Mouse (Mus musculus) midbrain, embryonic 10.5 days (tissue): ENCODE data around the gene Slc12a9. TPM values are rescaled to one million over a fixed set of nuclear protein-coding genes. Genes with fewer than 3 reads are reported as not detected.

ENCODE experiments used
- DNase-seq: peaks from one replicate; pipeline ENCODE4 v3.0.0-alpha.2; 2017; ENCODE audit warnings: low spot score
- H3K27ac ChIP-seq: fragments of 300-500 bp; sonication (generic); replicated peaks from 2 replicates; pipeline ENCODE4 v1.5.1; 2016; ENCODE audit warnings: mild to moderate bottlenecking
- H3K27me3 ChIP-seq: fragments of 300-500 bp; sonication (generic); 2 replicates; pipeline ENCODE4 v1.6.1; 2016; ENCODE audit warnings: low read depth, mild to moderate bottlenecking; ENCODE audit not compliant: poor library complexity, severe bottlenecking
- H3K36me3 ChIP-seq: fragments of 300-500 bp; sonication (generic); 2 replicates; pipeline ENCODE4 v1.6.1; 2016; ENCODE audit warnings: mild to moderate bottlenecking, moderate library complexity
- H3K4me1 ChIP-seq: fragments of 300-500 bp; sonication (generic); 2 replicates; pipeline ENCODE4 v1.6.1; 2016
- H3K4me3 ChIP-seq: fragments of 300-500 bp; sonication (generic); 2 replicates; pipeline ENCODE4 v1.5.1; 2016; ENCODE audit warnings: mild to moderate bottlenecking, moderate library complexity
- H3K9me3 ChIP-seq: fragments of 300-500 bp; sonication (generic); replicated peaks from 2 replicates; pipeline ENCODE4 v1.6.1; 2016; ENCODE audit warnings: mild to moderate bottlenecking
- WGBS: fragments of 180-500 bp; shearing (Covaris S2); methylation state at CpG from one replicate; pipeline ENCODE4 v1.1.7; 2016; 5-methylcytosine and 5-hydroxymethylcytosine counted together
- polyA plus RNA-seq: library from polyadenylated mRNA; unstranded; fragments of >200 nt; fragmentation: Nextera tagmentation; extraction: Ambion mirVana; gene quantifications from 2 replicates; pipeline ENCODE4 v1.2.1, GENCODE M21; 2016

The Slc12a9 gene
- 12.0 and 14.3 TPM in 2 replicates for polyA plus RNA-seq

DNA sequence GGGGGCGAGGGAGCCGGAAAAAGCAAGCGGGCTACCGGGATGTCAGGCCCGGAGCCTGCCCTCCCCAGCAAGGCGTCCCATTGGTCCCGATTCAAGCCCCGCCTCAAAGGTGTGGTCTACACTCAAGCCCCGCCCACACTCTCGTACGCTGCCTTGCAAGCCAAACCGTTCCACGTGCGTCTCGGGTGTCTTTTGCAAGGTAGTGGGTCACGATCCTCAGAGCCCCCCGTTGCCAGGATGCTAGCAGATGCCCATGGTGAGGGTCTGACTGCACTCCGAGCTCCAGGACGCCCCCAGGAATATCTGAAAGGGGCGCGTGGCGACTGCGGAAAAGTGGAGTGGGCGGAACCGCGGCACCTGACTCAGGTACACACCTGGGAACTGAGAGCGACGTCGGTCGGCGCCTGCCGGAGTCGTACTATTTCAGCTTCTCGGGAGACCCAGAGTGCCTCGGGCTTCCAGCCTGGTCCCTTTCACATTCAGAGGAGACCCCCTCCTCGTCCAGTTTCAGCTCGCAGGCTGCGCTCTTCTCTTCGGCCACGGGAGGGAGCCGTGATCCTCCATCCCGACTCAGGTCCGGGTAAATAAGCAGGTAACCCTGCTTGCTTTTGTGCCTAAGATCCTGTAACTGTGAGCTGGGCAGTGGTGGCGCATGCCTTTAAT lies at the start of gene Slc12a9:
Gene Slc12a9, minus strand, starts transcription at position 86 of the 663 bp plus-strand sequence.
- Histone ChIP-seq H3K4me1 (peaks cover 36% of the 10 kb centered on the region), H3K4me3 (peak within 1 kb of the TSS; percentile 76), H3K9me3 (no peaks in the 10 kb centered on the region), H3K36me3 (0 out of 2 replicates have a peak, but pooled peaks cover 5% of the 10 kb centered on the region), H3K27ac (peak within 1 kb of the TSS; percentile 87), H3K27me3 (no peaks in the 10 kb centered on the region)
- under 1% methylated on average over 44 of the region's 44 CpGs for WGBS
- DNase-seq = peak; percentile 91

DNA sequence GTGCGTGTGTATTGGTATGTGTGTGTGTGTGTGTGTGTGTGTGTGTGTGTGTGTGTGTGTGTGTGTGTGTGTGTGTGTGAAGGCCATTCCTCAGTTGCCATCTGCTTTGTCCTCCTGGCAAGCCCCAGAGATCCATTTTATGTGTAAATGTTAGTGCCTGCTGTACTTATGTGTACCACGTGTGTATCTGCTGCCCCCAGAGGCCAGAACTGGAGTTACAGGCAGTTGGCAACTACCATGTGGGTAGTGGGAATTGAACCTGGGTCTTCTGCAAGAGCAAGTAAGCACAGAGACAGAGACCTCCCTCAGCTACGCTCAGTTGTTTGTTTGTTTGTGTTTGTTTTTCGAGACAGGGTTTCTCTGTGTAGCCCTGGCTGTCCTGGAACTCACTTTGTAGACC lies 47.8 kb upstream of the Slc12a9 start:
- no peaks in the 10 kb centered on the region for H3K9me3 ChIP-seq
- H3K27me3 ChIP-seq = no peaks in the 10 kb centered on the region
- H3K27ac ChIP-seq = no peak overlapping the region
- WGBS = 58% methylated on average over 4 of the region's 4 CpGs
- 0 out of 2 replicates have a peak, but pooled peaks cover under 1% of the 10 kb centered on the region for H3K36me3 ChIP-seq
- H3K4me1 ChIP-seq = peaks cover 20% of the 10 kb centered on the region
- DNase-seq = peak; percentile 64
- no peak overlapping the region for H3K4me3 ChIP-seq

GRCm38 (mm10) chr5:137377603-137378002 lies 44.2 kb upstream of the Slc12a9 start:
- H3K27ac ChIP-seq = no peak overlapping the region
- no peak overlapping the region for H3K4me3 ChIP-seq
- peaks cover 36% of the 10 kb centered on the region for H3K36me3 ChIP-seq
- 41% methylated on average over 11 of the region's 15 CpGs for whole genome bisulfite sequencing
- H3K27me3 ChIP-seq = no peaks in the 10 kb centered on the region
- H3K4me1 ChIP-seq = peaks cover 26% of the 10 kb centered on the region
- H3K9me3 ChIP-seq = no peaks in the 10 kb centered on the region
- no peak for DNase-seq

GRCm38 (mm10) chr5:137377176-137377575 lies 43.8 kb upstream of the Slc12a9 start:
- H3K36me3 ChIP-seq = peaks cover 40% of the 10 kb centered on the region
- H3K27me3 ChIP-seq = no peaks in the 10 kb centered on the region
- peak; percentile 32 for DNase-seq
- H3K27ac ChIP-seq = no peak overlapping the region
- H3K4me3 ChIP-seq = no peak overlapping the region
- peaks cover 26% of the 10 kb centered on the region for H3K4me1 ChIP-seq
- 57% methylated on average over 11 of the region's 11 CpGs for WGBS
- no peaks in the 10 kb centered on the region for H3K9me3 ChIP-seq

- DNase-seq = peak; percentile 56
- H3K4me1 ChIP-seq = peaks cover 26% of the 10 kb centered on the region
- no peak overlapping the region for H3K27ac ChIP-seq
- H3K9me3 ChIP-seq = no peaks in the 10 kb centered on the region
- H3K4me3 ChIP-seq = no peak overlapping the region
- peaks cover 44% of the 10 kb centered on the region for H3K36me3 ChIP-seq
- 64% methylated on average over 9 of the region's 9 CpGs for WGBS
- no peaks in the 10 kb centered on the region for H3K27me3 ChIP-seq
Observed at GRCm38 (mm10) chr5:137376722-137377121, 43.3 kb upstream of the Slc12a9 start.

DNA sequence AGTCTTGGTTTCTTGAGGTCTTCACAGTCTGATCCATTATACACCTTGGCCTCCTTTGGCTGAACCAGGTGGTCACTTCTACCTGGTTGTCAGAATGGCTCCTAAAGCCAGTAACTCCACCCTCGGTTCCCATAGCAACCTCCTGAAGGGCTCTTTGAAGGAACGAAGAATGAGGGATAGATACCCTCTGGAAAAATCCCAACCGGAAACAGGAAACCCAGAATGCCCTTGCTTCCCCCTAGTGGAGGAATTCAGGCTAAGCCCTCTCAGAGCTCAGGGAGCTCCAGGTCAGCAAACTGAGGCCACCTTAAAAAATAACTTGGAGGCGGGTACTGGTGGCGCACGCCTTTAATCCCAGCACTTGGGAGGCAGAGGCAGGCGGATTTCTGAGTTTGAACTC lies 42.8 kb upstream of the Slc12a9 start:
- 49% methylated on average over 7 of the region's 7 CpGs for whole genome bisulfite sequencing
- Histone ChIP-seq H3K36me3 (peaks cover 50% of the 10 kb centered on the region), H3K9me3 (no peaks in the 10 kb centered on the region), H3K4me3 (no peak overlapping the region), H3K27me3 (no peaks in the 10 kb centered on the region), H3K27ac (no peak overlapping the region), H3K4me1 (peaks cover 26% of the 10 kb centered on the region)
- DNase-seq = peak; percentile 30

DNA sequence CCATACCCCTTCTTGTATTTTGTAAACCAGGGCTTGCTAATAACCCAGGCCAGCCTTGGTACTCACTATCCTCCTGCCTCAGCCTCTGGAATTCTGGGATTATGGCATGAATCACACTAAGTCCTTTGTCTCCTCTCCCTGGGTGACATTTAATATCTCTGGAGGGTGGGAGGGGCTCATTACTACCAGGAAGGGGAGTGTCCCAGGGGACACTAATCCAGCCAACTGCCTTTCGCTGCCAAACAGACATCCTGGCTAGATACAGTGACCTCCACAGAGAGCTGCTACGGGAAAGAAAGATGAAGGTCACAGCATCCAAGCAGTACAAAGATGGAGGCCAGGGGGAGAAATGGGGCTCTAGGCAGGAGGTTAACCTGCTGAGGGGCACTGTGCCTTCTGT lies 42.2 kb upstream of the Slc12a9 start:
- H3K27me3 ChIP-seq = no peaks in the 10 kb centered on the region
- no peak overlapping the region for H3K27ac ChIP-seq
- H3K4me1 ChIP-seq = peaks cover 26% of the 10 kb centered on the region
- DNase-seq = no peak
- H3K4me3 ChIP-seq = no peak overlapping the region
- no peaks in the 10 kb centered on the region for H3K9me3 ChIP-seq
- WGBS = 69% methylated on average over 2 of the region's 2 CpGs
- peaks cover 55% of the 10 kb centered on the region for H3K36me3 ChIP-seq

GRCm38 (mm10) chr5:137374521-137375080 lies 41.2 kb upstream of the Slc12a9 start:
- no peak overlapping the region for H3K27ac ChIP-seq
- peaks cover 26% of the 10 kb centered on the region for H3K4me1 ChIP-seq
- no peaks in the 10 kb centered on the region for H3K9me3 ChIP-seq
- peaks cover 66% of the 10 kb centered on the region for H3K36me3 ChIP-seq
- H3K4me3 ChIP-seq = no peak overlapping the region
- WGBS = 94% methylated on average over 4 of the region's 4 CpGs
- H3K27me3 ChIP-seq = no peaks in the 10 kb centered on the region
- no peak for DNase-seq

GRCm38 (mm10) chr5:137373371-137373950 lies 40.1 kb upstream of the Slc12a9 start:
- Histone ChIP-seq H3K27me3 (no peaks in the 10 kb centered on the region), H3K4me1 (peaks cover 24% of the 10 kb centered on the region), H3K4me3 (no peak overlapping the region), H3K9me3 (no peaks in the 10 kb centered on the region), H3K27ac (no peak overlapping the region), H3K36me3 (peaks cover 77% of the 10 kb centered on the region)
- DNase-seq = no peak
- WGBS = 87% methylated on average over 12 of the region's 12 CpGs

- no peak overlapping the region for H3K27ac ChIP-seq
- no peaks in the 10 kb centered on the region for H3K4me1 ChIP-seq
- H3K27me3 ChIP-seq = no peaks in the 10 kb centered on the region
- H3K36me3 ChIP-seq = peaks cover 100% of the 10 kb centered on the region
- WGBS = 96% methylated on average over 11 of the region's 11 CpGs
- DNase-seq = no peak
- no peaks in the 10 kb centered on the region for H3K9me3 ChIP-seq
- H3K4me3 ChIP-seq = no peak overlapping the region
Observed at GRCm38 (mm10) chr5:137369665-137370064, 36.3 kb upstream of the Slc12a9 start.

GRCm38 (mm10) chr5:137358382-137358781 lies 25.0 kb upstream of the Slc12a9 start:
- Histone ChIP-seq H3K9me3 (no peaks in the 10 kb centered on the region), H3K27me3 (no peaks in the 10 kb centered on the region), H3K36me3 (peaks cover 98% of the 10 kb centered on the region), H3K4me3 (no peak overlapping the region), H3K27ac (no peak overlapping the region), H3K4me1 (peaks cover 12% of the 10 kb centered on the region)
- DNase-seq = no peak
- WGBS = 39% methylated on average over 7 of the region's 7 CpGs

DNA sequence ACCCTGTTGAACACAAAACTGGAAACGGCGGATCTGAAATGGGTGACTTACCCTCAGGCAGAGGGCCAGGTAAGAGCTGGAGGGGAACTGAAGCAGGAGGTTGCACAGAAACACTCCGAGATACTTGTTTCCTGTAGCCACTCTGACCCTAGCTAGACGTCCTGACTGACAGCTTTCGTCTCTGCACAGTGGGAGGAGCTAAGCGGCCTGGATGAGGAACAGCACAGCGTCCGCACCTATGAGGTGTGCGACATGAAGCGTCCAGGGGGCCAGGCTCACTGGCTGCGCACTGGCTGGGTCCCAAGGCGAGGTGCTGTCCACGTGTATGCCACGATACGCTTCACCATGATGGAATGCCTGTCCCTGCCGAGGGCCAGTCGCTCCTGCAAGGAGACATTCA lies 20.7 kb upstream of the Slc12a9 start:
- peaks cover 65% of the 10 kb centered on the region for H3K36me3 ChIP-seq
- no peak for DNase-seq
- H3K27me3 ChIP-seq = no peaks in the 10 kb centered on the region
- H3K9me3 ChIP-seq = no peaks in the 10 kb centered on the region
- H3K4me1 ChIP-seq = peaks cover 51% of the 10 kb centered on the region
- H3K27ac ChIP-seq = no peak overlapping the region
- H3K4me3 ChIP-seq = peak overlapping the region; percentile 16; the same call in 1 of the 2 replicates
- 89% methylated on average over 17 of the region's 17 CpGs for WGBS
